Mouse (Mus musculus): Measurements from ENCODE around the gene Chd3. TPM values are rescaled to one million over a fixed set of nuclear protein-coding genes. Genes with fewer than 3 reads are reported as not detected.

Chd3 gene
- total and polyA plus RNA-seq, 2 experiments from 2014 or later = 74.7 to 381 TPM

- H3K27me3 ChIP-seq (ENCODE audit: insufficient read depth, low read length) = no peaks in the 10 kb centered on the region
- H3K4me2 ChIP-seq (ENCODE audit: low read depth) = peak overlapping the region; percentile 94
- peaks cover 40% of the 10 kb centered on the region for H3K4me1 ChIP-seq (ENCODE audit: insufficient read depth)
- peak overlapping the region; percentile 88 for H3K4me3 ChIP-seq (ENCODE audit: low read depth, low read length)
- H3K27ac ChIP-seq (ENCODE audit: low read depth, low read length) = peak overlapping the region; percentile 100
- DNase-seq = peak; percentile 32
- TF ChIP-seq CTCF (IDR thresholded peaks at IDR 0.05; ENCODE audit: low read depth) = no peak
- H3K9me3 ChIP-seq (ENCODE audit: low read length) = no peaks in the 10 kb centered on the region
- H3K36me3 ChIP-seq (ENCODE audit: insufficient read depth) = peaks cover 13% of the 10 kb centered on the region
- H3K9ac ChIP-seq = peak overlapping the region; percentile 100
- ATAC-seq = no peak
- under 1% methylated on average over 40 of the region's 106 CpGs for WGBS
These were observed 621 bp downstream of the Chd3 start for GRCm38 (mm10) chr11:69368356-69369214.

GRCm38 (mm10) chr11:69367616-69368355 lies 1.4 kb downstream of the Chd3 start:
- Histone ChIP-seq H3K9ac (peak overlapping the region; percentile 100), H3K27me3 (ENCODE audit: insufficient read depth, low read length) (no peaks in the 10 kb centered on the region), H3K4me2 (ENCODE audit: low read depth) (peak overlapping the region; percentile 94), H3K27ac (ENCODE audit: low read depth, low read length) (peak overlapping the region; percentile 100), H3K9me3 (ENCODE audit: low read length) (no peaks in the 10 kb centered on the region), H3K4me3 (ENCODE audit: low read depth, low read length) (peak overlapping the region; percentile 88), H3K4me1 (ENCODE audit: insufficient read depth) (peaks cover 40% of the 10 kb centered on the region), H3K36me3 (ENCODE audit: insufficient read depth) (peaks cover 17% of the 10 kb centered on the region)
- no peak for ATAC-seq
- DNase-seq = no peak
- 2% methylated on average over 22 of the region's 22 CpGs for WGBS
- no peak for TF ChIP-seq CTCF (IDR thresholded peaks at IDR 0.05; ENCODE audit: low read depth)

- no peak for TF ChIP-seq CTCF (IDR thresholded peaks at IDR 0.05; ENCODE audit: low read depth)
- peaks cover 34% of the 10 kb centered on the region for H3K4me1 ChIP-seq (ENCODE audit: insufficient read depth)
- H3K9me3 ChIP-seq (ENCODE audit: low read length) = no peaks in the 10 kb centered on the region
- DNase-seq = peak; percentile 35
- H3K4me2 ChIP-seq (ENCODE audit: low read depth) = peak overlapping the region; percentile 94
- peak overlapping the region; percentile 88 for H3K4me3 ChIP-seq (ENCODE audit: low read depth, low read length)
- H3K36me3 ChIP-seq (ENCODE audit: insufficient read depth) = peaks cover 22% of the 10 kb centered on the region
- no peak for ATAC-seq
- H3K9ac ChIP-seq = peak overlapping the region; percentile 100
- no peaks in the 10 kb centered on the region for H3K27me3 ChIP-seq (ENCODE audit: insufficient read depth, low read length)
- peak overlapping the region; percentile 100 for H3K27ac ChIP-seq (ENCODE audit: low read depth, low read length)
- WGBS = under 1% methylated on average over 22 of the region's 22 CpGs
These were observed 2.2 kb downstream of the Chd3 start for GRCm38 (mm10) chr11:69366855-69367615.

GRCm38 (mm10) chr11:69366157-69366854 lies 2.9 kb downstream of the Chd3 start:
- H3K27me3 ChIP-seq (ENCODE audit: insufficient read depth, low read length) = no peaks in the 10 kb centered on the region
- H3K4me3 ChIP-seq (ENCODE audit: low read depth, low read length) = peak overlapping the region; percentile 88
- WGBS = 2% methylated on average over 26 of the region's 26 CpGs
- H3K36me3 ChIP-seq (ENCODE audit: insufficient read depth) = peaks cover 30% of the 10 kb centered on the region
- H3K9me3 ChIP-seq (ENCODE audit: low read length) = no peaks in the 10 kb centered on the region
- H3K4me1 ChIP-seq (ENCODE audit: insufficient read depth) = peaks cover 27% of the 10 kb centered on the region
- peak; percentile 44; the same call in 1 of the 2 replicates for TF ChIP-seq CTCF (IDR thresholded peaks at IDR 0.05; ENCODE audit: low read depth)
- ATAC-seq (peak; percentile 86), DNase-seq (peak; percentile 97)
- H3K9ac ChIP-seq = peak overlapping the region; percentile 100
- H3K27ac ChIP-seq (ENCODE audit: low read depth, low read length) = peak overlapping the region; percentile 100
- H3K4me2 ChIP-seq (ENCODE audit: low read depth) = peak overlapping the region; percentile 94

- Histone ChIP-seq H3K27me3 (ENCODE audit: insufficient read depth, low read length) (no peaks in the 10 kb centered on the region), H3K36me3 (ENCODE audit: insufficient read depth) (peaks cover 35% of the 10 kb centered on the region), H3K4me2 (ENCODE audit: low read depth) (peak overlapping the region; percentile 94), H3K27ac (ENCODE audit: low read depth, low read length) (peak overlapping the region; percentile 100), H3K9me3 (ENCODE audit: low read length) (no peaks in the 10 kb centered on the region), H3K4me1 (ENCODE audit: insufficient read depth) (peaks cover 21% of the 10 kb centered on the region), H3K9ac (peak overlapping the region; percentile 100), H3K4me3 (ENCODE audit: low read depth, low read length) (peak overlapping the region; percentile 88)
- 20% methylated on average over 6 of the region's 6 CpGs for WGBS
- ATAC-seq (no peak), DNase-seq (peak; percentile 18)
- no peak for TF ChIP-seq CTCF (IDR thresholded peaks at IDR 0.05; ENCODE audit: low read depth)
These were observed 3.5 kb downstream of the Chd3 start for GRCm38 (mm10) chr11:69365722-69366121.

GRCm38 (mm10) chr11:69364910-69365309 lies 4.3 kb downstream of the Chd3 start:
- peak; percentile 87 for DNase-seq
- Histone ChIP-seq H3K9me3 (ENCODE audit: low read length) (no peaks in the 10 kb centered on the region), H3K9ac (peak overlapping the region; percentile 28; the same call in 1 of the 2 replicates), H3K4me2 (ENCODE audit: low read depth) (peak overlapping the region; percentile 94), H3K27me3 (ENCODE audit: insufficient read depth, low read length) (no peaks in the 10 kb centered on the region), H3K36me3 (ENCODE audit: insufficient read depth) (peaks cover 44% of the 10 kb centered on the region), H3K27ac (ENCODE audit: low read depth, low read length) (peak overlapping the region; percentile 100), H3K4me1 (ENCODE audit: insufficient read depth) (peaks cover 19% of the 10 kb centered on the region), H3K4me3 (ENCODE audit: low read depth, low read length) (no peak overlapping the region)
- WGBS = 3% methylated on average over 6 of the region's 6 CpGs
- peak; percentile 56 for ATAC-seq
- no peak for TF ChIP-seq CTCF (IDR thresholded peaks at IDR 0.05; ENCODE audit: low read depth)
